Mouse (Mus musculus): ENCODE measurements around the gene Traip. TPM values are rescaled to one million over a fixed set of nuclear protein-coding genes. Genes with fewer than 3 reads are reported as not detected.

Traip gene
- total and polyA plus RNA-seq, 2 experiments from 2014 or later, result 11.0 to 11.2 TPM

GRCm38 (mm10) chr9:107978815-107979214 lies 28.9 kb downstream of the Traip start:
- Histone ChIP-seq H3K27ac (ENCODE audit: low read depth, low read length) (no peak overlapping the region), H3K9me3 (ENCODE audit: low read length) (no peaks in the 10 kb centered on the region), H3K9ac (no peak overlapping the region), H3K4me2 (ENCODE audit: low read depth) (no peak overlapping the region), H3K27me3 (ENCODE audit: insufficient read depth, low read length) (no peaks in the 10 kb centered on the region), H3K36me3 (ENCODE audit: insufficient read depth) (no peaks in the 10 kb centered on the region), H3K4me3 (ENCODE audit: low read depth, low read length) (no peak overlapping the region), H3K4me1 (ENCODE audit: insufficient read depth) (peaks cover 5% of the 10 kb centered on the region; the same call in 1 of the 2 replicates)
- DNase-seq (no peak), ATAC-seq (no peak)
- TF ChIP-seq CTCF (IDR thresholded peaks at IDR 0.05; ENCODE audit: low read depth), result no peak
- WGBS, result 86% methylated on average over 12 of the region's 12 CpGs

GRCm38 (mm10) chr9:107981684-107982605 lies 32.0 kb downstream of the Traip start:
- Histone ChIP-seq H3K4me3 (ENCODE audit: low read depth, low read length) (no peak overlapping the region), H3K4me2 (ENCODE audit: low read depth) (no peak overlapping the region), H3K36me3 (ENCODE audit: insufficient read depth) (no peaks in the 10 kb centered on the region), H3K4me1 (ENCODE audit: insufficient read depth) (peaks cover 5% of the 10 kb centered on the region; the same call in 1 of the 2 replicates), H3K9me3 (ENCODE audit: low read length) (no peaks in the 10 kb centered on the region), H3K9ac (no peak overlapping the region), H3K27ac (ENCODE audit: low read depth, low read length) (peak overlapping the region; percentile 66), H3K27me3 (ENCODE audit: insufficient read depth, low read length) (no peaks in the 10 kb centered on the region)
- no peak for TF ChIP-seq CTCF (IDR thresholded peaks at IDR 0.05; ENCODE audit: low read depth)
- no peak for DNase-seq
- 59% methylated on average over 7 of the region's 7 CpGs for WGBS
- no peak for ATAC-seq

GRCm38 (mm10) chr9:107982681-107983346 lies 32.9 kb downstream of the Traip start, which contains the start of gene Gm20661:
TSS of gene Gm20661 (plus strand) at chr9:107983058.
- Histone ChIP-seq H3K4me2 (ENCODE audit: low read depth) (peak within 1 kb of the TSS; percentile 10; the same call in 1 of the 2 replicates), H3K36me3 (ENCODE audit: insufficient read depth) (no peaks in the 10 kb centered on the region), H3K4me3 (ENCODE audit: low read depth, low read length) (no peak within 1 kb of the TSS), H3K9ac (no peak within 1 kb of the TSS), H3K27ac (ENCODE audit: low read depth, low read length) (peak within 1 kb of the TSS; percentile 66), H3K9me3 (ENCODE audit: low read length) (no peaks in the 10 kb centered on the region), H3K4me1 (ENCODE audit: insufficient read depth) (peaks cover 5% of the 10 kb centered on the region; the same call in 1 of the 2 replicates), H3K27me3 (ENCODE audit: insufficient read depth, low read length) (no peaks in the 10 kb centered on the region)
- ATAC-seq, result peak; percentile 23
- DNase-seq, result peak; percentile 20
- TF ChIP-seq CTCF (IDR thresholded peaks at IDR 0.05; ENCODE audit: low read depth), result no peak
- WGBS, result 40% methylated on average over 14 of the region's 14 CpGs

- Histone ChIP-seq H3K4me3 (ENCODE audit: low read depth, low read length) (no peak overlapping the region), H3K9ac (no peak overlapping the region)
Measured at GRCm38 (mm10) chr9:107983421-107983890, 33.5 kb downstream of the Traip start.

GRCm38 (mm10) chr9:107984052-107984753 lies 34.3 kb downstream of the Traip start:
- no peak for TF ChIP-seq CTCF (IDR thresholded peaks at IDR 0.05; ENCODE audit: low read depth)
- H3K9ac ChIP-seq, result no peak overlapping the region
- 81% methylated on average over 19 of the region's 19 CpGs for WGBS
- ATAC-seq (no peak), DNase-seq (no peak)
- 0 out of 2 replicates have a peak overlapping the region, but pooled peaks have one; percentile 64 for H3K4me3 ChIP-seq (ENCODE audit: low read depth, low read length)
- no peaks in the 10 kb centered on the region for H3K9me3 ChIP-seq (ENCODE audit: low read length)
- H3K4me2 ChIP-seq (ENCODE audit: low read depth), result peak overlapping the region; percentile 91
- no peaks in the 10 kb centered on the region for H3K27me3 ChIP-seq (ENCODE audit: insufficient read depth, low read length)
- 0 out of 2 replicates have a peak overlapping the region, but pooled peaks have one; percentile 21 for H3K27ac ChIP-seq (ENCODE audit: low read depth, low read length)
- no peaks in the 10 kb centered on the region for H3K36me3 ChIP-seq (ENCODE audit: insufficient read depth)
- H3K4me1 ChIP-seq (ENCODE audit: insufficient read depth), result peaks cover 5% of the 10 kb centered on the region; the same call in 1 of the 2 replicates

More at GRCm38 (mm10) chr9:107983421-107983890, 33.5 kb downstream of the Traip start:
- Histone ChIP-seq H3K27ac (ENCODE audit: low read depth, low read length) (peak overlapping the region; percentile 66; the same call in 1 of the 2 replicates), H3K4me1 (ENCODE audit: insufficient read depth) (peaks cover 5% of the 10 kb centered on the region; the same call in 1 of the 2 replicates), H3K36me3 (ENCODE audit: insufficient read depth) (no peaks in the 10 kb centered on the region), H3K4me2 (ENCODE audit: low read depth) (no peak overlapping the region), H3K9me3 (ENCODE audit: low read length) (no peaks in the 10 kb centered on the region), H3K27me3 (ENCODE audit: insufficient read depth, low read length) (no peaks in the 10 kb centered on the region)
- no peak for DNase-seq
- 41% methylated on average over 4 of the region's 4 CpGs for WGBS
- ATAC-seq, result no peak
- no peak for TF ChIP-seq CTCF (IDR thresholded peaks at IDR 0.05; ENCODE audit: low read depth)

GRCm38 (mm10) chr9:107984754-107985055 lies 34.8 kb downstream of the Traip start:
- DNase-seq (no peak), ATAC-seq (no peak)
- 62% methylated on average over 9 of the region's 9 CpGs for WGBS
- H3K4me3 ChIP-seq (ENCODE audit: low read depth, low read length), result peak overlapping the region; percentile 64; the same call in 1 of the 2 replicates
- H3K27me3 ChIP-seq (ENCODE audit: insufficient read depth, low read length), result no peaks in the 10 kb centered on the region
- TF ChIP-seq CTCF (IDR thresholded peaks at IDR 0.05; ENCODE audit: low read depth), result no peak
- H3K36me3 ChIP-seq (ENCODE audit: insufficient read depth), result no peaks in the 10 kb centered on the region
- peak overlapping the region; percentile 91 for H3K4me2 ChIP-seq (ENCODE audit: low read depth)
- peaks cover 5% of the 10 kb centered on the region; the same call in 1 of the 2 replicates for H3K4me1 ChIP-seq (ENCODE audit: insufficient read depth)
- no peaks in the 10 kb centered on the region for H3K9me3 ChIP-seq (ENCODE audit: low read length)
- H3K27ac ChIP-seq (ENCODE audit: low read depth, low read length), result no peak overlapping the region
- H3K9ac ChIP-seq, result peak overlapping the region; percentile 55
